Mouse (Mus musculus): ENCODE measurements around the gene Rbm17. TPM values are rescaled to one million over a fixed set of nuclear protein-coding genes. Genes with fewer than 3 reads are reported as not detected.

Rbm17 gene
- total and polyA plus RNA-seq, 2 experiments from 2014 or later = 76.1 to 117 TPM

GRCm38 (mm10) chr2:11547609-11548008 is 56.3 kb downstream of the Rbm17 start:
- peak; percentile 41 for TF ChIP-seq CTCF (IDR thresholded peaks at IDR 0.05)
- no peak overlapping the region for H3K27ac ChIP-seq (ENCODE audit: low read depth, low read length)
- ATAC-seq (ENCODE audit: low FRiP score) = no peak
- no peaks in the 10 kb centered on the region for H3K9me3 ChIP-seq (ENCODE audit: low read length)
- no peak overlapping the region for H3K4me2 ChIP-seq (ENCODE audit: low read depth, low read length, poor library complexity, severe bottlenecking)
- peaks cover 5% of the 10 kb centered on the region; the same call in 1 of the 2 replicates for H3K27me3 ChIP-seq (ENCODE audit: insufficient read depth, low read length)
- no peaks in the 10 kb centered on the region for H3K4me1 ChIP-seq (ENCODE audit: insufficient read depth, low read length)
- DNase-seq (ENCODE audit: low spot score) = no peak
- H3K4me3 ChIP-seq (ENCODE audit: low read depth, low read length) = no peak overlapping the region
- H3K9ac ChIP-seq (replicated peaks; ENCODE audit: low read length, poor library complexity, severe bottlenecking) = no peak overlapping the region
- no peaks in the 10 kb centered on the region for H3K36me3 ChIP-seq (ENCODE audit: insufficient read depth, low read length)
- 67% methylated on average over 2 of the region's 2 CpGs for WGBS

GRCm38 (mm10) chr2:11546091-11546490 is 57.9 kb downstream of the Rbm17 start:
- Histone ChIP-seq H3K9ac (replicated peaks; ENCODE audit: low read length, poor library complexity, severe bottlenecking) (no peak overlapping the region), H3K36me3 (ENCODE audit: insufficient read depth, low read length) (no peaks in the 10 kb centered on the region), H3K4me3 (ENCODE audit: low read depth, low read length) (no peak overlapping the region), H3K27me3 (ENCODE audit: insufficient read depth, low read length) (no peaks in the 10 kb centered on the region), H3K4me2 (ENCODE audit: low read depth, low read length, poor library complexity, severe bottlenecking) (no peak overlapping the region), H3K9me3 (ENCODE audit: low read length) (no peaks in the 10 kb centered on the region), H3K4me1 (ENCODE audit: insufficient read depth, low read length) (no peaks in the 10 kb centered on the region), H3K27ac (ENCODE audit: low read depth, low read length) (no peak overlapping the region)
- no peak for TF ChIP-seq CTCF (IDR thresholded peaks at IDR 0.05)
- DNase-seq (ENCODE audit: low spot score) = no peak
- ATAC-seq (ENCODE audit: low FRiP score) = no peak
- 88% methylated on average over 8 of the region's 8 CpGs for WGBS

- no peaks in the 10 kb centered on the region for H3K9me3 ChIP-seq (ENCODE audit: low read length)
- no peaks in the 10 kb centered on the region for H3K27me3 ChIP-seq (ENCODE audit: insufficient read depth, low read length)
- no peaks in the 10 kb centered on the region for H3K4me1 ChIP-seq (ENCODE audit: insufficient read depth, low read length)
- no peak overlapping the region for H3K27ac ChIP-seq (ENCODE audit: low read depth, low read length)
- no peak overlapping the region for H3K4me2 ChIP-seq (ENCODE audit: low read depth, low read length, poor library complexity, severe bottlenecking)
- no peak overlapping the region for H3K9ac ChIP-seq (replicated peaks; ENCODE audit: low read length, poor library complexity, severe bottlenecking)
- DNase-seq (ENCODE audit: low spot score) (no peak), ATAC-seq (ENCODE audit: low FRiP score) (no peak)
- H3K4me3 ChIP-seq (ENCODE audit: low read depth, low read length) = no peak overlapping the region
- TF ChIP-seq CTCF (IDR thresholded peaks at IDR 0.05) = no peak
- WGBS = 35% methylated on average over 1 of the region's 1 CpGs
- no peaks in the 10 kb centered on the region for H3K36me3 ChIP-seq (ENCODE audit: insufficient read depth, low read length)
Observed at GRCm38 (mm10) chr2:11545380-11545779, 58.6 kb downstream of the Rbm17 start.

- Histone ChIP-seq H3K4me3 (ENCODE audit: low read depth, low read length) (no peak overlapping the region), H3K4me1 (ENCODE audit: insufficient read depth, low read length) (no peaks in the 10 kb centered on the region), H3K36me3 (ENCODE audit: insufficient read depth, low read length) (no peaks in the 10 kb centered on the region), H3K27ac (ENCODE audit: low read depth, low read length) (no peak overlapping the region), H3K9ac (replicated peaks; ENCODE audit: low read length, poor library complexity, severe bottlenecking) (no peak overlapping the region), H3K4me2 (ENCODE audit: low read depth, low read length, poor library complexity, severe bottlenecking) (no peak overlapping the region), H3K27me3 (ENCODE audit: insufficient read depth, low read length) (no peaks in the 10 kb centered on the region), H3K9me3 (ENCODE audit: low read length) (no peaks in the 10 kb centered on the region)
- 72% methylated on average over 5 of the region's 5 CpGs for WGBS
- no peak for TF ChIP-seq CTCF (IDR thresholded peaks at IDR 0.05)
- ATAC-seq (ENCODE audit: low FRiP score) = no peak
- no peak for DNase-seq (ENCODE audit: low spot score)
Observed at GRCm38 (mm10) chr2:11544342-11544741, 59.6 kb downstream of the Rbm17 start.

- Histone ChIP-seq H3K36me3 (ENCODE audit: insufficient read depth, low read length) (no peaks in the 10 kb centered on the region), H3K27ac (ENCODE audit: low read depth, low read length) (no peak overlapping the region), H3K4me3 (ENCODE audit: low read depth, low read length) (no peak overlapping the region), H3K4me2 (ENCODE audit: low read depth, low read length, poor library complexity, severe bottlenecking) (no peak overlapping the region), H3K27me3 (ENCODE audit: insufficient read depth, low read length) (no peaks in the 10 kb centered on the region), H3K9me3 (ENCODE audit: low read length) (no peaks in the 10 kb centered on the region), H3K4me1 (ENCODE audit: insufficient read depth, low read length) (no peaks in the 10 kb centered on the region), H3K9ac (replicated peaks; ENCODE audit: low read length, poor library complexity, severe bottlenecking) (no peak overlapping the region)
- WGBS = 79% methylated on average over 7 of the region's 7 CpGs
- no peak for ATAC-seq (ENCODE audit: low FRiP score)
- no peak for TF ChIP-seq CTCF (IDR thresholded peaks at IDR 0.05)
- DNase-seq (ENCODE audit: low spot score) = no peak
Observed at GRCm38 (mm10) chr2:11543158-11543557, 60.8 kb downstream of the Rbm17 start.

GRCm38 (mm10) chr2:11542640-11543039 is 61.3 kb downstream of the Rbm17 start:
- no peak overlapping the region for H3K4me3 ChIP-seq (ENCODE audit: low read depth, low read length)
- no peak overlapping the region for H3K9ac ChIP-seq (replicated peaks; ENCODE audit: low read length, poor library complexity, severe bottlenecking)
- no peak overlapping the region for H3K4me2 ChIP-seq (ENCODE audit: low read depth, low read length, poor library complexity, severe bottlenecking)
- ATAC-seq (ENCODE audit: low FRiP score) (peak; percentile 67), DNase-seq (ENCODE audit: low spot score) (peak; percentile 72)
- WGBS = 89% methylated on average over 1 of the region's 1 CpGs
- no peaks in the 10 kb centered on the region for H3K9me3 ChIP-seq (ENCODE audit: low read length)
- H3K4me1 ChIP-seq (ENCODE audit: insufficient read depth, low read length) = no peaks in the 10 kb centered on the region
- H3K27ac ChIP-seq (ENCODE audit: low read depth, low read length) = no peak overlapping the region
- H3K36me3 ChIP-seq (ENCODE audit: insufficient read depth, low read length) = no peaks in the 10 kb centered on the region
- H3K27me3 ChIP-seq (ENCODE audit: insufficient read depth, low read length) = no peaks in the 10 kb centered on the region
- TF ChIP-seq CTCF (IDR thresholded peaks at IDR 0.05) = peak; percentile 78

Measured in midbrain, postnatal 0 days (tissue).